Mouse (Mus musculus): ENCODE data around the gene Ciao2b. TPM values are rescaled to one million over a fixed set of nuclear protein-coding genes. Genes with fewer than 3 reads are reported as not detected.
A peak's percentile ranks its signal among the peaks of the same experiment; 100 is the strongest.

Ciao2b gene
- polyA plus RNA-seq, 1 experiment: not detected

DNA sequence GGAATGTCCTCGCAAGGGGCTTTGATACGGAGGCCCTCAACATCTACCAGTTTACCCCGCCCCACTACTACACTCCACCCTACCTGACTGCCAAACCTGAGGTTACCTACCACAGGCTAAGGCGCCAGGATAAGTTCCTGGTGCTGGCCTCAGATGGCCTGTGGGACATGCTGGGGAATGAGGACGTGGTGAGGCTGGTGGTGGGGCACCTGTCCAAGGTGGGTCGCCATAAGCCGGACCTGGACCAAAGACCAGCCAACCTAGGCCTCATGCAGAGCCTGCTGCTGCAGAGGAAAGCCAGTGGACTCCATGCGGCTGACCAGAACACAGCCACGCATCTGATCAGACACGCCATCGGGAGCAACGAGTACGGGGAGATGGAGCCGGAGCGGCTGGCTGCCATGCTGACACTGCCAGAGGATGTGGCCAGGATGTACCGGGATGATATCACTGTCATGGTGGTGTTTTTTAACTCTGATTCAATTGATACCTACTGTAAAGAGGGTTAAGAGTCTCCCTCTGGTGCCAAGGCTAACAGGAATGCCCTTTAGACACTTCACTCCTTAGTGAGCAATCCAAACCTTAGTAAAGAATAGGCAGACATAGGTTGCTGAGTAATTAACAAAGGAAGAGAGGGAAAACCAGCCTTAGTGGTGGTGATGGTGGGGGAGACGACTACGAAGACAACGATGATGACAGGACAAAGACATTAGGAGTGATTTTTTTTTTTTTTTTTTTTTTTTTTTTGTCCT is 47.0 kb downstream of the Ciao2b start:
- H3K4me3 ChIP-seq (ENCODE audit: insufficient read depth, low read depth, low read length): no peak overlapping the region
- 97% methylated on average over 19 of the region's 19 CpGs for WGBS
- TF ChIP-seq CTCF (IDR thresholded peaks at IDR 0.05; ENCODE audit: insufficient read depth, low read depth, low read length): no peak
- no peak for TF ChIP-seq POLR2A (IDR thresholded peaks at IDR 0.05; ENCODE audit: insufficient read depth, low read depth, low read length)
- peaks cover 4% of the 10 kb centered on the region for H3K4me1 ChIP-seq (ENCODE audit: control insufficient read depth, insufficient read depth, low read length)
- no peak overlapping the region for H3K27ac ChIP-seq (ENCODE audit: insufficient read depth, low read depth, low read length)

DNA sequence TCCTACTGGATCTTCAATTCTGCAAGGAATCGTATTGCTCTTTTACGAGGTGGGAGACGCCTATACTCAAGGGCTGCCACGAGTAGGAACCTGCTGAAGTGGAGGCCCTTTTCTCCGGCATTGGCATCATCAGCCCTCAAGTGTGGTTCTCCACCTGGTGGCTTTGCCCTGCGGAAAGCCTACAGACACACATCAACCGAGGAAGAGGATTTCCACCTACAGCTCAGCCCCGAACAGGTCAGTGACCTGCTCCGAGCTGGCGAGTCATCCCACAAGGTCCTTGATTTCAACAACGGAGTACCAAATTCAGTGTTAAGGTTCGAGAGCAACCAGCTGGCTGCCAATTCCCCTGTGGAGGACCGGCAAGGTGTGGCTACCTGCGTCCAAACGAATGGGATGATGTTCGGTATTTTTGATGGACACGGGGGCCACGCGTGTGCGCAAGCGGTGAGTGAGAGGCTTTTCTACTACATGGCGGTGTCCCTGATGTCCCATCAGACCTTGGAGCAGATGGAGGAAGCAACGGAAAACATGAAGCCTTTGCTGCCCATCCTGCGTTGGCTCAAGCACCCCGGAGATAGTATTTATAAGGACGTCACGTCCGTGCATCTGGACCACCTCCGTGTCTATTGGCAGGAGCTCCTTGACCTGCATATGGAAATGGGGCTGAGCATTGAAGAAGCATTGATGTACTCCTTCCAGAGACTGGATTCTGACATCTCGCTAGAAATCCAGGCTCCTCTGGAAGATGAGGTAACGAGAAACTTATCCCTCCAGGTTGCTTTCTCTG is 48.0 kb downstream of the Ciao2b start:
- TF ChIP-seq POLR2A (IDR thresholded peaks at IDR 0.05; ENCODE audit: insufficient read depth, low read depth, low read length) (no peak), CTCF (IDR thresholded peaks at IDR 0.05; ENCODE audit: insufficient read depth, low read depth, low read length) (no peak)
- 96% methylated on average over 31 of the region's 31 CpGs for WGBS
- H3K4me1 ChIP-seq (ENCODE audit: control insufficient read depth, insufficient read depth, low read length): peaks cover 4% of the 10 kb centered on the region
- H3K27ac ChIP-seq (ENCODE audit: insufficient read depth, low read depth, low read length): no peak overlapping the region
- no peak overlapping the region for H3K4me3 ChIP-seq (ENCODE audit: insufficient read depth, low read depth, low read length)

DNA sequence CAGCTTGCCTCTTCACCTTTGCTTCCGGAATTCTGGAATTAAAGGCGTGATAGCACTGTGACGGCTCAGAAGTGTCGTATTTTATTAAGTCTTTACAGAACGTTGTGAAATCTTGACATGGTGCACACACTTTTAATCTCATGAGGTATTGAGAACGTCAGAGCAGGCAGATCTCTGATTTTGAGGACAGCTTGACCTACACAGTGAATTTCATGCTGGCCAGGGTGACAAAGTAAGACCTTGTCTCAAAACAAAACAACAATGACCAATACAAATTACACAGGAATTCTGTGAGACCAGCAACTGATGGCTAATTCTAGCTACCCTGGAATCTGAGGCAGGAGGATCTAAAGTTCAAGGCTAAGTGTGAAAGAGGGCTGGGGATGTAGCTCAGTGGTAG is 49.2 kb downstream of the Ciao2b start:
- H3K4me1 ChIP-seq (ENCODE audit: control insufficient read depth, insufficient read depth, low read length): peaks cover 4% of the 10 kb centered on the region
- TF ChIP-seq CTCF (IDR thresholded peaks at IDR 0.05; ENCODE audit: insufficient read depth, low read depth, low read length): no peak
- no peak for TF ChIP-seq POLR2A (IDR thresholded peaks at IDR 0.05; ENCODE audit: insufficient read depth, low read depth, low read length)
- H3K27ac ChIP-seq (ENCODE audit: insufficient read depth, low read depth, low read length): no peak overlapping the region
- WGBS: 79% methylated on average over 6 of the region's 6 CpGs
- no peak overlapping the region for H3K4me3 ChIP-seq (ENCODE audit: insufficient read depth, low read depth, low read length)

DNA sequence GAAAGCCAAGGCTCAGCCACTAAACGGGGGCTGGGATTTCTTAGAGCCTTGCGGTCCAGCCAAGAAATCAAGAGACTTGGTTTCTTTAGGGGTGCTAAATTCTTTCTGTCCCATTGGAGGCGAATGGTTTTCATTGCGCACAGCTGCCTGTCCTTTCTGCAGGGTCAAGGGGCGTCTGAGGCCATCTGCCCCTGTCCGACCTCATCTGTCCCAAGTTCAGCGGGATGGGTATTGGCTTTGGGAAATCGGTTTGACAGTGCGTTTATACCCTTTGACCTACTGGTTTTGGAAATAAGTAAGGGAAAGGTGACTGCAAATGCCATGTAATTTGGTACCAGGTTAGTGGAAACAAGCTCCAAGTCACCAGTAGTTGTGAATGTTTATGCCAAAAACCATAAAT is 49.9 kb downstream of the Ciao2b start:
- Histone ChIP-seq H3K4me3 (ENCODE audit: insufficient read depth, low read depth, low read length) (peak overlapping the region; percentile 73), H3K27ac (ENCODE audit: insufficient read depth, low read depth, low read length) (peak overlapping the region; percentile 60), H3K4me1 (ENCODE audit: control insufficient read depth, insufficient read depth, low read length) (peaks cover 4% of the 10 kb centered on the region)
- no peak for TF ChIP-seq CTCF (IDR thresholded peaks at IDR 0.05; ENCODE audit: insufficient read depth, low read depth, low read length)
- no peak for TF ChIP-seq POLR2A (IDR thresholded peaks at IDR 0.05; ENCODE audit: insufficient read depth, low read depth, low read length)
- 4% methylated on average over 9 of the region's 9 CpGs for WGBS

DNA sequence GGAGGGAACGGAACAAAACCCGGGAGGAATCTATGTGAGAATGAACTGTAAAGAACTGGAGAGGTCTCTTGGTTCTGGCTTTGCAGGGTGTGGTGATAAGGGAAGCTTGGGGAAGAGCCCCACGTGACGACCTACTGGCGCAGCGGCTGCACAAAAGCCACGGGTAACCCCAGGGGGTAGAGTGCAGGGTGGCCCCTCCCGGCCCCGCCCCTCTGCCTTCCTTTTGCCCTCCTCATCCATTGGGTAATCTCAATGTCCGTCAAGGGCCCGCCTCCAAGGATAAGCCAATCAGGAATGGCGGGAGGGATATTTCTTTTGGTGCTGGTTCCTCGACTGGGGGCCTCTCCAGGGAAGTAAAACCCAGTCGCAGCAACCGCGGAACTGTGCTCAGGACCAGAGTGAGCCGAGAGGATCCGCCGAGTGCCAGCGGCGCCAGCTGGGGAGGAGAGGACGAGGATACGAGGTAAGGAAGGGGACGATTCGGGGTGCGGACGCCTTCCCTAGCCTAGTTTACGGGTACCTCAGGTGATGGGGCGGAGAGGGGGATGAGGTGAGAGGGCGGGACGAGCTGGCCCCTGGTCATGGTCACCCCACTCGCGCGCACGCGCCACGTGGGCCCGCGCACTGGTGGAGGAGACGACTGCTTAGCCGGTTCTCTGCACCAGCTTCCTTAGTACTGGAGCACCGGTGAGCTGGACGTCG is 50.5 kb downstream of the Ciao2b start, which contains the start of gene Pdp2:
Gene Pdp2, plus strand, starts transcription at position 319 of the 702 bp plus-strand sequence.
- TF ChIP-seq POLR2A (IDR thresholded peaks at IDR 0.05; ENCODE audit: insufficient read depth, low read depth, low read length) (peak; percentile 58), CTCF (IDR thresholded peaks at IDR 0.05; ENCODE audit: insufficient read depth, low read depth, low read length) (no peak)
- H3K4me1 ChIP-seq (ENCODE audit: control insufficient read depth, insufficient read depth, low read length): peaks cover 4% of the 10 kb centered on the region
- WGBS: under 1% methylated on average over 44 of the region's 44 CpGs
- peak within 1 kb of the TSS; percentile 60 for H3K27ac ChIP-seq (ENCODE audit: insufficient read depth, low read depth, low read length)
- H3K4me3 ChIP-seq (ENCODE audit: insufficient read depth, low read depth, low read length): peak within 1 kb of the TSS; percentile 73

DNA sequence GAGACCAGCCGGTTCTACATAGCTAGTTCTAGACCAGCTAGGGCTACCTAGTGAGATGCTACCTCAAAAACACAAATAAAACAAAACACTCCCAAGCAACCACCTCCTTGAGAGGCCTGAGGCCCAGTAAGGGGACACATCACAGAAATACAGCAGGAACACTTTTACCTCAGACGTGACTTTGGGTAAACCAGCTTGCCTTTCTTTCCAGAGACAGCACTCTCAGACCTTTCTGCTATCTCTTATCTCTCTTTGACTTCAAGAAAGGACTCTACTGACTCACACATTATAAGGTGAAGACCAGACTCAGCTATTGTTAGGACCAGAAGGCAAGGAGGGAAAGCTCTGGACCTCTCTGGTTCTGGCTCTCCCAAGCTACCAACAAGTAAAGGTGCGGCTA is 51.5 kb downstream of the Ciao2b start:
- TF ChIP-seq POLR2A (IDR thresholded peaks at IDR 0.05; ENCODE audit: insufficient read depth, low read depth, low read length): no peak
- TF ChIP-seq CTCF (IDR thresholded peaks at IDR 0.05; ENCODE audit: insufficient read depth, low read depth, low read length): no peak
- WGBS: 98% methylated on average over 3 of the region's 3 CpGs
- H3K4me3 ChIP-seq (ENCODE audit: insufficient read depth, low read depth, low read length): no peak overlapping the region
- peaks cover 4% of the 10 kb centered on the region for H3K4me1 ChIP-seq (ENCODE audit: control insufficient read depth, insufficient read depth, low read length)
- no peak overlapping the region for H3K27ac ChIP-seq (ENCODE audit: insufficient read depth, low read depth, low read length)

Other genes starting within 250 kb of the Ciao2b start
- not detected in 2 replicates for gene Cmtm4, start 246.2 kb downstream of the Ciao2b start, polyA plus RNA-seq (2012; ENCODE audit: insufficient read depth, insufficient read length, low replicate concordance, missing spikeins)
- 65.6 TPM in 1 of 2 replicates, not detected in the other for gene Dync1li2, start 198.9 kb downstream of the Ciao2b start, polyA plus RNA-seq (2012; ENCODE audit: insufficient read depth, insufficient read length, low replicate concordance, missing spikeins)
- gene Terb1, start 132.1 kb downstream of the Ciao2b start, polyA plus RNA-seq (2012; ENCODE audit: insufficient read depth, insufficient read length, low replicate concordance, missing spikeins): not detected in 2 replicates
- gene Nae1, start 107.3 kb downstream of the Ciao2b start, polyA plus RNA-seq (2012; ENCODE audit: insufficient read depth, insufficient read length, low replicate concordance, missing spikeins): not detected in 2 replicates
- not detected in 2 replicates for gene Car7, start 107.3 kb downstream of the Ciao2b start, polyA plus RNA-seq (2012; ENCODE audit: insufficient read depth, insufficient read length, low replicate concordance, missing spikeins)
- gene Pdp2, start 50.5 kb downstream of the Ciao2b start, polyA plus RNA-seq (2012; ENCODE audit: insufficient read depth, insufficient read length, low replicate concordance, missing spikeins): not detected in 2 replicates
- not detected in 2 replicates for gene Cdh16, start 17.6 kb downstream of the Ciao2b start, polyA plus RNA-seq (2012; ENCODE audit: insufficient read depth, insufficient read length, low replicate concordance, missing spikeins)
- gene Rrad, start 10.6 kb downstream of the Ciao2b start, polyA plus RNA-seq (2012; ENCODE audit: insufficient read depth, insufficient read length, low replicate concordance, missing spikeins): not detected in 2 replicates
- gene Ces2a, start 92.0 kb upstream of the Ciao2b start, polyA plus RNA-seq (2012; ENCODE audit: insufficient read depth, insufficient read length, low replicate concordance, missing spikeins): not detected in 2 replicates
- not detected in 2 replicates for gene Ces2b, start 189.6 kb upstream of the Ciao2b start, polyA plus RNA-seq (2012; ENCODE audit: insufficient read depth, insufficient read length, low replicate concordance, missing spikeins)
- not detected in 2 replicates for gene Ces2c, start 205.1 kb upstream of the Ciao2b start, polyA plus RNA-seq (2012; ENCODE audit: insufficient read depth, insufficient read length, low replicate concordance, missing spikeins)